Mouse (Mus musculus) midbrain, embryonic 11.5 days (tissue): Measurements from ENCODE around the gene Rnf31. TPM values are rescaled to one million over a fixed set of nuclear protein-coding genes. Genes with fewer than 3 reads are reported as not detected.

Experiments
- ATAC-seq: fragments of 200-750 bp; cut with Nextera tagmentation; 2 replicates; pipeline ENCODE4 v1.8.0; 2017; ENCODE audit warnings: moderate TSS enrichment, moderate library complexity; ENCODE audit not compliant: low FRiP score
- DNase-seq: peaks from one replicate; pipeline ENCODE4 v3.0.0; 2015; ENCODE audit warnings: low spot score; ENCODE audit errors: missing footprints
- H3K27ac ChIP-seq: fragments of 300-500 bp; sonication (generic); 2 replicates; pipeline ENCODE4 v1.5.1; 2014; ENCODE audit warnings: low read depth, low read length
- H3K27me3 ChIP-seq: fragments of 300-500 bp; sonication (generic); 2 replicates; pipeline ENCODE4 v1.6.1; 2014; ENCODE audit warnings: mild to moderate bottlenecking, low read length, moderate library complexity, mixed read lengths; ENCODE audit not compliant: control insufficient read depth, insufficient read depth
- H3K36me3 ChIP-seq: fragments of 300-500 bp; sonication (generic); 2 replicates; pipeline ENCODE4 v1.6.1; 2014; ENCODE audit warnings: mild to moderate bottlenecking, low read length, moderate library complexity, mixed read lengths; ENCODE audit not compliant: control insufficient read depth, insufficient read depth
- H3K4me1 ChIP-seq: fragments of 300-500 bp; sonication (generic); 2 replicates; pipeline ENCODE4 v1.6.1; 2014; ENCODE audit warnings: low read length; ENCODE audit not compliant: control insufficient read depth, insufficient read depth
- H3K4me2 ChIP-seq: fragments of 300-500 bp; sonication (generic); 2 replicates; pipeline ENCODE4 v1.6.1; 2014; ENCODE audit warnings: mild to moderate bottlenecking, moderate library complexity
- H3K4me3 ChIP-seq: fragments of 300-500 bp; sonication (generic); 2 replicates; pipeline ENCODE4 v1.5.1; 2014; ENCODE audit warnings: low read depth, low read length
- H3K9ac ChIP-seq: fragments of 300-500 bp; sonication (generic); 2 replicates; pipeline ENCODE4 v1.6.1; 2014; ENCODE audit warnings: low read length
- H3K9me3 ChIP-seq: fragments of 300-500 bp; sonication (generic); 2 replicates; pipeline ENCODE4 v1.6.1; 2016; ENCODE audit warnings: low read length; ENCODE audit not compliant: control insufficient read depth
- WGBS: fragments of 180-500 bp; shearing (Covaris S2); extraction: QIAGEN DNeasy Blood & Tissue Kit; methylation state at CpG from one replicate; pipeline ENCODE4 v1.1.7; 2014; 5-methylcytosine and 5-hydroxymethylcytosine counted together
- polyA plus RNA-seq: library from polyadenylated mRNA; unstranded; fragments of >200 nt; fragmentation: Nextera tagmentation; extraction: Ambion mirVana; gene quantifications from 2 replicates; pipeline ENCODE4 v1.2.1, GENCODE M21; 2014

Rnf31 gene
- 8.2 and 9.8 TPM in 2 replicates for polyA plus RNA-seq

DNA sequence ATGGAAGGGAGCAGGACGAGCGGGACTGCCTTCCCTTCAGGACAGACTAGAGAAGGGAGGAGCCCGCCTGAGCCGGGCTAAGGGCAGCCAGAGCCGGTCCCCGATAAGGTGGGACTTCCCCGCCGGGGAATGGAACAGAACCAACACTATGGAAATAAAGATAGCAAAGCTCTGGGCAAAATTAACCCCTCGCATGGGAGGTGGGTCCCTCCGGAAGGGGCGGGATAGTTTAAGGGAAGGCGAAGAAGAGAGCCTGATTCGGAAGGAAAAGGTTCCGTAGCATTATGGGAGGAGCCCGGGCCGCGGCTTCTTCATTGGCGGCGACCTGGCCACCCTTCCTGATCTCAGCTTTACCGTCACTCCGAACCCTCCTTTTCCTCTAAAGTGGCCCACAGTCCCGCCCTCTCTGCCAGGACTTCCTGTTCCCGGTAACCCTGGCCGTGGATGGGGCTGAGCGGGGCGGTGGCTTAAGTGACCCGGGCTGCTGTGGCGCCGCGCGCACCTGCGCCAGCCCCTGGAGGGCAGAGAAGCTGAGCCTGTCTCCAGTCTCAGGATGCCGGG is at the start of gene Rnf31:
Rnf31 (plus strand) TSS at position 378 of the 561 bp plus-strand sequence.
- Histone ChIP-seq H3K27me3 (no peaks in the 10 kb centered on the region), H3K4me2 (peak within 1 kb of the TSS; percentile 97), H3K4me1 (peaks cover 15% of the 10 kb centered on the region), H3K27ac (peak within 1 kb of the TSS; percentile 85), H3K9me3 (no peaks in the 10 kb centered on the region), H3K36me3 (peaks cover 17% of the 10 kb centered on the region), H3K9ac (peak within 1 kb of the TSS; percentile 85), H3K4me3 (peak within 1 kb of the TSS; percentile 91)
- DNase-seq (peak; percentile 98), ATAC-seq (peak; percentile 86)
- WGBS: under 1% methylated on average over 33 of the region's 33 CpGs

DNA sequence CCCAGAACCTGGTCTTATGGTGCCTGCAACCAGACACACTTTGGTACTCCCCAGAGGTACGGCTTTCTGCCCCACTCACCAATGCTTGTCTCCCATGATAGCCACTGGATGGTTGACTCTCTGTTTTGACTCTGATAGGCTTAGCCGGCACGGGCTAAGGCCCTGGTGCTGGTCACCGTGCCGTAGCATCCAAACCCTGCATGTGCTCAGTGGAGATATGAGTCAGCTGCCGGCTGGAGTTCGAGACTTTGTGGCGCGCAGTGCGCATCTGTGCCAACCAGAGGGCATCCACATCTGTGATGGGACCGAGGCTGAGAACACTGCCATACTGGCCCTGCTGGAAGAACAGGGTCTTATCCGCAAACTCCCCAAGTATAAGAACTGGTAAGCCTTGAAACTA is 49.2 kb upstream of the Rnf31 start:
- Histone ChIP-seq H3K4me2 (no peak overlapping the region), H3K27me3 (no peaks in the 10 kb centered on the region), H3K9ac (no peak overlapping the region), H3K4me3 (no peak overlapping the region), H3K27ac (no peak overlapping the region), H3K9me3 (no peaks in the 10 kb centered on the region), H3K36me3 (no peaks in the 10 kb centered on the region; the same call in 1 of the 2 replicates), H3K4me1 (peaks cover 9% of the 10 kb centered on the region; the same call in 1 of the 2 replicates)
- WGBS: 95% methylated on average over 12 of the region's 12 CpGs
- ATAC-seq (no peak), DNase-seq (no peak)

DNA sequence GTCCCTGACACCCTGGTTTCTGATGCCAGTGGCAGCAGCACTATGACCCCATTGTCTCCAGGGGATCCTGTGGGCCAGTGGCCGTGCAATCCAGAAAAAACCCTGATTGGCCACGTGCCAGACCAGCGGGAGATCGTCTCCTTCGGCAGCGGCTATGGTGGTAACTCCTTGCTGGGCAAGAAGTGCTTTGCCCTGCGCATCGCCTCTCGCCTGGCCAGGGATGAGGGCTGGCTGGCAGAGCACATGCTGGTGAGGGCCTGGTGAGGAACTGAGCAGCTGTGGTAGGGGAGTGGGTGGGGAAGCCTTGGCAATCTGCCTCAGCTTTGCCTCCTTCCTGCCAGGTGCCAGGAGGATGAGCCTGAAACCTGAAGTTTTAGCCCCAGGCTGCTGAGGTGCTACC is 47.2 kb upstream of the Rnf31 start:
- no peak overlapping the region for H3K9ac ChIP-seq
- ATAC-seq: no peak
- 91% methylated on average over 9 of the region's 9 CpGs for WGBS

DNA sequence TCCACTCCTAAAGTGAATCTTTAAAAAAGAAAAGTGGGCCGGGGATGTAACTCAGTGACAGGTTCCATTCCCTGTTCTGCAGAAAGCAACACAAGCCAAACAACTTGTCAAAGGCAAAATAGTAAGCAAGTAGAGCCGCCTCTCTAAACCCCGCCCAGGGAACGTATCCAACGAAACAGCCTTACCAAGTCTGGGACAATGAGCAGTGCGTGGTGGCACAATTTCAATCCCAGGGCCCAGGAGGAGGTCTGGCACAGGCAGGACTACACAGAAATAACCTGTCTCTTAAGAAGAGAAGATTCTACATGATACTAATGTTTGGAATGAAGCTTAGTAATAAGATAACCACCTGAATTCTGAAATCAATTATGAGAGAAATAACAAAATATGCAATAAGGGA is 41.3 kb upstream of the Rnf31 start:
- H3K4me2 ChIP-seq: no peak overlapping the region
- H3K4me1 ChIP-seq: no peaks in the 10 kb centered on the region
- ATAC-seq (no peak), DNase-seq (no peak)
- no peak overlapping the region for H3K27ac ChIP-seq
- no peaks in the 10 kb centered on the region for H3K9me3 ChIP-seq
- WGBS: 88% methylated on average over 6 of the region's 6 CpGs
- H3K4me3 ChIP-seq: no peak overlapping the region
- no peaks in the 10 kb centered on the region for H3K27me3 ChIP-seq
- no peaks in the 10 kb centered on the region for H3K36me3 ChIP-seq
- no peak overlapping the region for H3K9ac ChIP-seq

More for the DNA sequence above, 47.2 kb upstream of the Rnf31 start:
- no peaks in the 10 kb centered on the region for H3K27me3 ChIP-seq
- no peak overlapping the region for H3K4me3 ChIP-seq
- no peak overlapping the region for H3K27ac ChIP-seq
- H3K4me2 ChIP-seq: no peak overlapping the region
- H3K4me1 ChIP-seq: peaks cover 9% of the 10 kb centered on the region; the same call in 1 of the 2 replicates
- H3K36me3 ChIP-seq: no peaks in the 10 kb centered on the region; the same call in 1 of the 2 replicates
- no peak for DNase-seq
- H3K9me3 ChIP-seq: no peaks in the 10 kb centered on the region

DNA sequence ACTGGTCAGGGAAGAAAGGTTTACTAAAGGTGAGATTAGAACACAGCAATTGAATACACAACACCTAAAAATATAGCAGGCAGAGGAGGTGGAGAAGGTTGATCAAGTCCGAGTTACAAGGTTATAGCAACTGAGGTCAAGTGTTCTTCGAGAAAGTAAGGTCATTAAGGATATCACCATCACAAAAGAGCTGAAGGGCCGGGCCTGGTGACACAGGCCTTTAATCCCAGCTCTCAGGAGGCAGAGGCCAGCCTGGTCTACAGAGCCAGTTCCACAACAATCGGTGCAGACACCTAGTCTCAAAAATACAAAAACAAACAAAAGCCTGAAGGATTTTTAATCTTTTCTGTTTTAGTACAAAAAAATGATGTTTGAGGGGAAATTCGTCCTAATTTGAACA is 40.2 kb upstream of the Rnf31 start:
- no peak for DNase-seq
- WGBS: 69% methylated on average over 5 of the region's 5 CpGs
- H3K27ac ChIP-seq: no peak overlapping the region
- H3K4me3 ChIP-seq: no peak overlapping the region
- H3K9ac ChIP-seq: no peak overlapping the region
- no peaks in the 10 kb centered on the region for H3K36me3 ChIP-seq
- no peaks in the 10 kb centered on the region for H3K9me3 ChIP-seq
- no peak for ATAC-seq
- H3K27me3 ChIP-seq: no peaks in the 10 kb centered on the region
- H3K4me2 ChIP-seq: no peak overlapping the region
- no peaks in the 10 kb centered on the region for H3K4me1 ChIP-seq

DNA sequence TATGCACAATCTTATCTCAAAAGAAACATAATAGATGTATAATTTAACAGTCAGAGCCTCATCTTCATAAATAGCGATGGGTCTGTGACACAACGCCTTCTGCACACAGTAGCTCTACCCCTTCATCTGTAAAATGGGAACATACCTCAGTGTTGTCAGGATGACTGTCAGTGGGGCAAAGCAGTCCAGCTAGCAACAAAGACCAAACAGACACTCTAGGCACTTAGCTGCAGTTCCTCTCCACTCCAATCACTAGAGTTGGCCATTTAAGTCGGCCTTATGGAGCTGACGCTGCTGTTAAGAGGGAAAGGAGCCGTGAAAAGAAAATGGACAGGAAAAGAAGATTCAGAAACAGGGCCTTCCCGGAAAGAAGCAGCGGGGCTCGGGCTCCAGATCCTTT is 39.7 kb upstream of the Rnf31 start:
- Histone ChIP-seq H3K36me3 (no peaks in the 10 kb centered on the region), H3K4me3 (no peak overlapping the region), H3K4me2 (no peak overlapping the region), H3K9ac (no peak overlapping the region), H3K4me1 (no peaks in the 10 kb centered on the region), H3K27ac (no peak overlapping the region), H3K27me3 (no peaks in the 10 kb centered on the region), H3K9me3 (no peaks in the 10 kb centered on the region)
- WGBS: 87% methylated on average over 8 of the region's 8 CpGs
- ATAC-seq (no peak), DNase-seq (no peak)

DNA sequence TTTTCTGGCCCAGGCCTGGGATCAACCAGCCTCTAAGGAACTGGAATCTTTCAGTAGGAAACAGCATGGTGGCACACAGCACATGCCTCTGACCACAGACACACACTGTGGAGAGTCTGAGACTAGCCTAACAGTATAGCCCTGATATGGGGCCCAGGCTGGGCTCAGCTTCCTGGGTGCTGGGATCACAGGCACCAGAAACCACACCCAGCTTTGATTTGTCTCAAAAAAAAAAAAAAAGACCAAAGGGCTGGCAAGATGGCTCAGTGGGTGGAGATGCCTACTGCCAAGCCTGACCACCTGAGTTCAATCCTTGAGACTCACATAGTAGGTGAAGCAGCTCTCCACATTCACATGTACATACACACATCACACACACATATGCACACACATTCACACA is 36.9 kb upstream of the Rnf31 start:
- no peak overlapping the region for H3K4me2 ChIP-seq
- H3K4me1 ChIP-seq: peaks cover 3% of the 10 kb centered on the region; the same call in 1 of the 2 replicates
- ATAC-seq (no peak), DNase-seq (no peak)
- no peak overlapping the region for H3K4me3 ChIP-seq
- H3K27me3 ChIP-seq: no peaks in the 10 kb centered on the region
- no peaks in the 10 kb centered on the region for H3K9me3 ChIP-seq
- no peaks in the 10 kb centered on the region for H3K36me3 ChIP-seq
- no peak overlapping the region for H3K27ac ChIP-seq
- no peak overlapping the region for H3K9ac ChIP-seq

DNA sequence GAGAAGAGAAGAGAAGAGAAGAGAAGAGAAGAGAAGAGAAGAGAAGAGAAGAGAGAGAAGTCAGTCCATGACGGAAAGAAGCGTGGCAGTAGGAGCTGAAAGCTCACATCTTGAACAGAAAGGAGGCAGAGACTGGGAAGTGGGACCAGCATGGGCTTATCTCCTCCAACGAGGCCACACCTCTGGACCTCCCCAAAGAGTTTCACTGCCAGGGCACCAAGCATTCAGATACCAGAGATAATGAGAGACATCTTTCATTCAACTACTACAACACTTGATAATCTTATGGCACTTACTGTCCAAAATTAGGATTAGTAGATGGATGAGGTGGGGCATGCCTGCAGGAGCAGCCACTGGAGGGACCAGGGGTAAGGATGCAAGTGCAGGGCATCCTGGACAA is 35.7 kb upstream of the Rnf31 start:
- H3K4me1 ChIP-seq: peaks cover 3% of the 10 kb centered on the region; the same call in 1 of the 2 replicates
- H3K9ac ChIP-seq: no peak overlapping the region
- ATAC-seq (no peak), DNase-seq (no peak)
- 73% methylated on average over 3 of the region's 3 CpGs for WGBS
- H3K4me2 ChIP-seq: no peak overlapping the region
- H3K36me3 ChIP-seq: no peaks in the 10 kb centered on the region
- H3K4me3 ChIP-seq: no peak overlapping the region
- H3K9me3 ChIP-seq: no peaks in the 10 kb centered on the region
- no peak overlapping the region for H3K27ac ChIP-seq
- no peaks in the 10 kb centered on the region for H3K27me3 ChIP-seq

DNA sequence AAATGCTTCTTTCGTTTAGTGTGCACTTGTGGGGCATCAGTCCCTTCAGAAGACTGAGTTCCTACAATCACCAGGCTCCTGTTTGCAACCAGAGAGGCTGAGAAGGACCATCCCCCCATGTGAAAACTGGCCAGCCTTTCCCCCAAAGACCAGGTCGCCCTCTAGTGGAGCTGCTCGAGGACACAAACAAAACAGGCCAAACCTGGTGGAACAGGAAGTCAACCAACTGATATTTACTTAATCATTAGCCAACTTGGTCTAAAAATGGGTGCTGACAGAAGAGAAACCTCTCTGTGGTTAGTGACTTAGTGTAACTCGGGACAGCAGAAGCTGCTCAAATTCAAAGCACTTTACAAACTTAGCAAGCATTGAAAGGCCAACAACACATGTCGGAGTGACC is 34.5 kb upstream of the Rnf31 start:
- Histone ChIP-seq H3K4me2 (no peak overlapping the region), H3K9ac (no peak overlapping the region), H3K4me1 (peaks cover 9% of the 10 kb centered on the region), H3K9me3 (no peaks in the 10 kb centered on the region), H3K27ac (no peak overlapping the region), H3K4me3 (no peak overlapping the region), H3K36me3 (no peaks in the 10 kb centered on the region), H3K27me3 (no peaks in the 10 kb centered on the region)
- DNase-seq: no peak
- WGBS: 31% methylated on average over 5 of the region's 5 CpGs
- ATAC-seq: no peak
